Mouse (Mus musculus): Measurements from ENCODE around the gene Ttc39a. TPM values are rescaled to one million over a fixed set of nuclear protein-coding genes. Genes with fewer than 3 reads are reported as not detected.

Ttc39a gene
- total and polyA plus RNA-seq, 3 experiments = 0.30 to 0.64 (median 0.32) TPM

GRCm38 (mm10) chr4:109493581-109493980, 87.2 kb downstream of the Ttc39a start:
- in situ Hi-C loops (cut with MboI; ENCODE audit: low pct_ligation_motif_present, low pct_unique_long_range_greater_than_20kb, low sequenced_read_pairs) = no loop called here
- no peak for DNase-seq (ENCODE audit: extremely low read depth)

More at GRCm38 (mm10) chr4:109493581-109493980, 87.2 kb downstream of the Ttc39a start:
- H3K36me3 ChIP-seq (replicated peaks in 1 of 2; ENCODE audit: control insufficient read depth in 1 of 2, insufficient read depth in 1 of 2, low read length in 1 of 2) = no peaks in the 10 kb centered on the region
- no peak overlapping the region for H3K4me2 ChIP-seq (ENCODE audit: insufficient read depth, low read depth, poor library complexity, severe bottlenecking)
- H3K9me3 ChIP-seq (replicated peaks; ENCODE audit: low read length) = no peaks in the 10 kb centered on the region
- H3K27ac ChIP-seq (ENCODE audit: insufficient read depth, low read depth) = no peak overlapping the region
- dilution Hi-C loops (cut with MboI; ENCODE audit: extremely low pct_ligation_motif_present, extremely low pct_unique_long_range_greater_than_20kb, low sequenced_read_pairs) = no loop called here
- no peak overlapping the region for H3K4me3 ChIP-seq (replicated peaks in 1 of 3; ENCODE audit: low read depth in 2 of 3, low read length in 2 of 3, poor library complexity in 1 of 3)
- no peaks in the 10 kb centered on the region for H3K79me2 ChIP-seq (replicated peaks; ENCODE audit: control insufficient read depth, extremely low read depth, insufficient read depth, poor library complexity, severe bottlenecking)
- no peaks in the 10 kb centered on the region for H3K27me3 ChIP-seq (replicated peaks)
- no peak for TF ChIP-seq EP300 (IDR thresholded peaks at IDR 0.05; ENCODE audit: low read length)
- no peak for TF ChIP-seq CTCF (conservative IDR thresholded peaks at IDR 0.05 in 1 of 2, IDR thresholded peaks at IDR 0.05 in 1 of 2; ENCODE audit: low read depth in 2 of 2, low read length in 2 of 2)
- TF ChIP-seq SIN3A (IDR thresholded peaks at IDR 0.05; ENCODE audit: low read length) = no peak
- TF ChIP-seq ZC3H11A (IDR thresholded peaks at IDR 0.05; ENCODE audit: low read depth, low read length) = no peak
- no peak for TF ChIP-seq CHD2 (IDR thresholded peaks at IDR 0.05; ENCODE audit: low read length)
- no peak for TF ChIP-seq MAX (IDR thresholded peaks at IDR 0.05; ENCODE audit: low read length)
- no peak for TF ChIP-seq UBTF (IDR thresholded peaks at IDR 0.05; ENCODE audit: low read depth, low read length)
- no peak for TF ChIP-seq ETS1 (conservative IDR thresholded peaks at IDR 0.05; ENCODE audit: low read depth, low read length)
- no peak for TF ChIP-seq TCF12 (IDR thresholded peaks at IDR 0.05; ENCODE audit: low read depth, low read length)
- TF ChIP-seq MXI1 (IDR thresholded peaks at IDR 0.05; ENCODE audit: low read depth, low read length) = no peak
- no peaks in the 10 kb centered on the region for H3K4me1 ChIP-seq (ENCODE audit: control insufficient read depth in 1 of 2, insufficient read depth in 2 of 2)
- H3K9ac ChIP-seq (ENCODE audit: insufficient read depth, low read depth) = no peak overlapping the region

Other genes starting within 250 kb of the Ttc39a start
- gene Osbpl9, start 204.4 kb upstream of the Ttc39a start, total RNA-seq (2012; rRNA removed) = 51.6 and 55.5 TPM in 2 replicates
- gene Osbpl9, start 204.4 kb upstream of the Ttc39a start, total RNA-seq (2014; rRNA removed) = 59.2 and 66.0 TPM in 2 replicates
- gene Osbpl9, start 204.4 kb upstream of the Ttc39a start, polyA plus RNA-seq (2012; ENCODE audit: insufficient read length, low read depth) = 73.5 and 77.0 TPM in 2 replicates
- gene Calr4, start 172.1 kb upstream of the Ttc39a start, total RNA-seq (2012; rRNA removed) = not detected in 2 replicates
- not detected in 2 replicates for gene Calr4, start 172.1 kb upstream of the Ttc39a start, total RNA-seq (2014; rRNA removed)
- gene Calr4, start 172.1 kb upstream of the Ttc39a start, polyA plus RNA-seq (2012; ENCODE audit: insufficient read length, low read depth) = not detected in 2 replicates
- gene Eps15, start 126.4 kb upstream of the Ttc39a start, total RNA-seq (2012; rRNA removed) = 23.4 and 24.8 TPM in 2 replicates
- gene Eps15, start 126.4 kb upstream of the Ttc39a start, total RNA-seq (2014; rRNA removed) = 39.6 and 41.5 TPM in 2 replicates
- gene Eps15, start 126.4 kb upstream of the Ttc39a start, polyA plus RNA-seq (2012; ENCODE audit: insufficient read length, low read depth) = 54.5 and 60.4 TPM in 2 replicates
- 11.4 and 11.9 TPM in 2 replicates for gene Rnf11, start 78.1 kb downstream of the Ttc39a start, total RNA-seq (2012; rRNA removed)
- 30.9 and 32.5 TPM in 2 replicates for gene Rnf11, start 78.1 kb downstream of the Ttc39a start, total RNA-seq (2014; rRNA removed)
- gene Rnf11, start 78.1 kb downstream of the Ttc39a start, polyA plus RNA-seq (2012; ENCODE audit: insufficient read length, low read depth) = 13.7 and 14.8 TPM in 2 replicates
- not detected in 2 replicates for gene 4930522H14Rik, start 124.7 kb downstream of the Ttc39a start, total RNA-seq (2012; rRNA removed)
- not detected in 2 replicates for gene 4930522H14Rik, start 124.7 kb downstream of the Ttc39a start, total RNA-seq (2014; rRNA removed)
- not detected in 2 replicates for gene 4930522H14Rik, start 124.7 kb downstream of the Ttc39a start, polyA plus RNA-seq (2012; ENCODE audit: insufficient read length, low read depth)

All from CH12.LX (cell line).